Mouse (Mus musculus): ENCODE results near the gene Csk. TPM values are rescaled to one million over a fixed set of nuclear protein-coding genes. Genes with fewer than 3 reads are reported as not detected.
A peak's percentile ranks its signal among the peaks of the same experiment; 100 is the strongest.

The Csk gene
- polyA plus RNA-seq, 1 experiment from 2014 or later = 41.5 TPM

- Histone ChIP-seq H3K36me3 (peaks cover 37% of the 10 kb centered on the region), H3K9me3 (replicated peaks) (no peaks in the 10 kb centered on the region), H3K27ac (replicated peaks) (no peak overlapping the region), H3K27me3 (ENCODE audit: low read depth, poor library complexity, severe bottlenecking) (peaks cover 10% of the 10 kb centered on the region), H3K4me1 (peaks cover 91% of the 10 kb centered on the region), H3K4me3 (no peak overlapping the region)
- no peak for DNase-seq (ENCODE audit: low spot score)
- 92% methylated on average over 13 of the region's 13 CpGs for WGBS
These were observed 11.5 kb downstream of the Csk start for GRCm38 (mm10) chr9:57641775-57642550.

DNA sequence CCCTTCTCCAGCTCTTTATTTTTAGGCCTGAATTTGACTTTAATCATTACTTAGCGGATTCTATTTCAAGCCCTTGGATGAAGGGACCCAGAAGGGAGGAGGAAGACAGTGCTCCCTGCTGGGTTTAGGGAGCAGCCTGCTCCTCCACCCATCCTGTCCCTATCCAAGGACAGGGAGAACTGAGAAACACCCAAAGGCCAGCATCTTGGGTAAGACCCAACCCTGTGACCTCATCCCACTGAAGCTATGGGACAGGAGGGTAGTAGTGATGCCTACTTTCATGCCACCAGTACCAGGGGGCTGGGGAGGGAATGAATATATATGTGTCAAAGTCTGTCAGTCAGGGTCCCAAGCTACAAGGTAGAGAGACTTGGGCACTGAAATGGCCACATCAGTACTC, 12.4 kb downstream of the Csk start:
- peaks cover 1% of the 10 kb centered on the region; the same call in 1 of the 2 replicates for H3K27me3 ChIP-seq (ENCODE audit: low read depth, poor library complexity, severe bottlenecking)
- 61% methylated on average over 1 of the region's 1 CpGs for WGBS
- no peak overlapping the region for H3K4me3 ChIP-seq
- no peaks in the 10 kb centered on the region for H3K9me3 ChIP-seq (replicated peaks)
- H3K36me3 ChIP-seq = peaks cover 44% of the 10 kb centered on the region
- H3K4me1 ChIP-seq = peaks cover 87% of the 10 kb centered on the region
- DNase-seq (ENCODE audit: low spot score) = no peak
- no peak overlapping the region for H3K27ac ChIP-seq (replicated peaks)

GRCm38 (mm10) chr9:57640384-57640783, 13.0 kb downstream of the Csk start:
- H3K27ac ChIP-seq (replicated peaks) = peak overlapping the region; percentile 46
- H3K27me3 ChIP-seq (ENCODE audit: low read depth, poor library complexity, severe bottlenecking) = no peaks in the 10 kb centered on the region
- 29% methylated on average over 15 of the region's 15 CpGs for WGBS
- peaks cover 46% of the 10 kb centered on the region for H3K36me3 ChIP-seq
- no peak for DNase-seq (ENCODE audit: low spot score)
- H3K9me3 ChIP-seq (replicated peaks) = no peaks in the 10 kb centered on the region
- peaks cover 80% of the 10 kb centered on the region for H3K4me1 ChIP-seq
- H3K4me3 ChIP-seq = peak overlapping the region; percentile 23; the same call in 1 of the 2 replicates

DNA sequence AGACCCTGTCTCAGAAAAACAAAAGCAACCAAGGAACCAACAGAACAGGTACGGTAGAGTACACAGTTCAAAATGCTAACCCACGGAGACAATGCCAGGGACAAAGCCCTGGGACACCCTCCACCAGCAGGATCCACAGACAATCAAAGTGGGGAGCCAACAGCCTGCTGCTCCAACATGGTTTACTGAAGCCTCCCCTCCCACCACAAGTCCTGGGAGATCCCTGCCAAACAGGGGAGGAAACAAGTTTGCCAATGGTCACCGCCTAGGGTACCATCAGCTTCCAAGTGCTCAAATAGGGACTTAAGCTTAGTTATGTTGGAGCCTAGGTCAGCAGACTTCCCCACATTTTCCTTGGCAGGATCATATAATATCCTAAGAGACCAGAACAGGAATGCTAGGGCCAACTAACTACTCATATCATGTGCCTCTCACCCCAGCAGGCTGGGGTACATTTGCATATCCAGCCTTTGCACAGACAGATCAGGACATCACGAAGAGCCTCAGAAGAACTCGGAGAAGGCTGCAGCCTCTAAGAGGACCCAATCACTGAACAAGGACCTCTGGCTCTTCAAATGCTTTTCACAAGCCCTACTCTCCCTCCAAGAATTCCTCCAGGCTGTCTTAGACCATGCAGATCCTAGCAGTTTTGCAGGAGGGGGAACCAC, 13.6 kb downstream of the Csk start:
- no peaks in the 10 kb centered on the region for H3K9me3 ChIP-seq (replicated peaks)
- H3K27me3 ChIP-seq (ENCODE audit: low read depth, poor library complexity, severe bottlenecking) = no peaks in the 10 kb centered on the region
- peaks cover 51% of the 10 kb centered on the region for H3K36me3 ChIP-seq
- peaks cover 76% of the 10 kb centered on the region for H3K4me1 ChIP-seq
- peak overlapping the region; percentile 23; the same call in 1 of the 2 replicates for H3K4me3 ChIP-seq
- WGBS = 81% methylated on average over 5 of the region's 5 CpGs
- no peak for DNase-seq (ENCODE audit: low spot score)
- peak overlapping the region; percentile 58 for H3K27ac ChIP-seq (replicated peaks)

DNA sequence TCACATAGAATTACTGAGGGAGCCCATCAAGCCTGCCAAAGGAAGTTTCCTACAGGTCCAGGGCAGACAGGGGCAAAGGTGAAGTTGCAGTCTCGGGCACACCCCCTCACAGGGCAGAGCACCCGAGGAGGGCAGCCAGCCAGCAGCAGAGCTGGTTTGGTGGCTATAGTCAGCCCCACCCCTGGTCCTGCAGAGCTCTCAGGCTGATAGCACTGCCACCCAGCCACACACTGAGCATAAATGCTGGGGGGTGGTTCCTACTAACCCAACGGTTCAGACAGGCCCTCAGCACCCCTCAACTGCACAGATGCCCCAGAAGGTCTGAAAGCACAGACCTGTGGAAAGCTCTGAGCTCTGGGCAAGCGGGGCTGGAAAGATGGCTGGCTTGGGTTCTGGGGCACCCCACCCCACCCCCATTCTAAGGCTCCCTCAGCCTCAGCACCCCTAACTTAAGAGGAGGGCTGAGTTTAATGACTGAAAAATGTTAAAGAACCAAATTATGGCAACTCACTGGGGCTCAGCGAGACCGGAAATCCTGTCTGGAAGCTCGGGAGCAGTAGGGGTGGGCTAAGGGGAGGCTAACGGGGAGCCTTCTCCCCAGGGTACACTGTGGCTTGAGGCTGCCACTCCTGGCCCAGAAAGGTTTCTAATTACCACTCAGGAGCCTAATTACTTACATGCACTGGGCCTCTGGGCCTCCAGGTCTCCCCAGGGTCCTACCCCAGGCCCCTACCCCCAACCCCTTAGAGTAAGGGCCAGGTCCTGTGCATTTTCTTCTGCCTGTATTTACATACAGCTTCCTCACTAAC, 14.6 kb downstream of the Csk start:
- Histone ChIP-seq H3K9me3 (replicated peaks) (no peaks in the 10 kb centered on the region), H3K27ac (replicated peaks) (peak overlapping the region; percentile 58), H3K27me3 (ENCODE audit: low read depth, poor library complexity, severe bottlenecking) (no peaks in the 10 kb centered on the region), H3K4me3 (peak overlapping the region; percentile 10; the same call in 1 of the 2 replicates), H3K4me1 (peaks cover 72% of the 10 kb centered on the region), H3K36me3 (peaks cover 51% of the 10 kb centered on the region)
- DNase-seq (ENCODE audit: low spot score) = no peak
- 63% methylated on average over 8 of the region's 8 CpGs for WGBS

GRCm38 (mm10) chr9:57637741-57638322, 15.6 kb downstream of the Csk start:
- 71% methylated on average over 6 of the region's 6 CpGs for WGBS
- 0 out of 2 replicates have a peak overlapping the region, but pooled peaks have one; percentile 29 for H3K27ac ChIP-seq (replicated peaks)
- H3K27me3 ChIP-seq (ENCODE audit: low read depth, poor library complexity, severe bottlenecking) = no peaks in the 10 kb centered on the region
- no peak overlapping the region for H3K4me3 ChIP-seq
- no peak for DNase-seq (ENCODE audit: low spot score)
- peaks cover 53% of the 10 kb centered on the region for H3K36me3 ChIP-seq
- no peaks in the 10 kb centered on the region for H3K9me3 ChIP-seq (replicated peaks)
- H3K4me1 ChIP-seq = peaks cover 66% of the 10 kb centered on the region

- no peak for DNase-seq (ENCODE audit: low spot score)
- H3K4me3 ChIP-seq = no peak overlapping the region
- no peak overlapping the region for H3K27ac ChIP-seq (replicated peaks)
- peaks cover 61% of the 10 kb centered on the region for H3K4me1 ChIP-seq
- no peaks in the 10 kb centered on the region for H3K27me3 ChIP-seq (ENCODE audit: low read depth, poor library complexity, severe bottlenecking)
- 88% methylated on average over 3 of the region's 3 CpGs for WGBS
- H3K36me3 ChIP-seq = peaks cover 53% of the 10 kb centered on the region
- no peaks in the 10 kb centered on the region for H3K9me3 ChIP-seq (replicated peaks)
These were observed 16.2 kb downstream of the Csk start for GRCm38 (mm10) chr9:57637272-57637671.

- no peak overlapping the region for H3K27ac ChIP-seq (replicated peaks)
- no peak for DNase-seq (ENCODE audit: low spot score)
- no peak overlapping the region for H3K4me3 ChIP-seq
- 54% methylated on average over 4 of the region's 4 CpGs for WGBS
- H3K36me3 ChIP-seq = peaks cover 71% of the 10 kb centered on the region
- no peaks in the 10 kb centered on the region for H3K27me3 ChIP-seq (ENCODE audit: low read depth, poor library complexity, severe bottlenecking)
- peaks cover 24% of the 10 kb centered on the region for H3K4me1 ChIP-seq
- no peaks in the 10 kb centered on the region for H3K9me3 ChIP-seq (replicated peaks)
These were observed 19.9 kb downstream of the Csk start for GRCm38 (mm10) chr9:57633481-57634024.

GRCm38 (mm10) chr9:57629118-57629874, 24.1 kb downstream of the Csk start:
- WGBS = 72% methylated on average over 14 of the region's 14 CpGs
- Histone ChIP-seq H3K4me1 (peaks cover 15% of the 10 kb centered on the region), H3K27ac (replicated peaks) (no peak overlapping the region), H3K27me3 (ENCODE audit: low read depth, poor library complexity, severe bottlenecking) (no peaks in the 10 kb centered on the region), H3K36me3 (peaks cover 93% of the 10 kb centered on the region), H3K4me3 (no peak overlapping the region), H3K9me3 (replicated peaks) (no peaks in the 10 kb centered on the region)
- DNase-seq (ENCODE audit: low spot score) = peak; percentile 74

- Histone ChIP-seq H3K4me1 (peaks cover 10% of the 10 kb centered on the region), H3K36me3 (peaks cover 99% of the 10 kb centered on the region), H3K27ac (replicated peaks) (no peak overlapping the region), H3K4me3 (no peak overlapping the region), H3K27me3 (ENCODE audit: low read depth, poor library complexity, severe bottlenecking) (no peaks in the 10 kb centered on the region), H3K9me3 (replicated peaks) (no peaks in the 10 kb centered on the region)
- DNase-seq (ENCODE audit: low spot score) = no peak
- WGBS = 95% methylated on average over 12 of the region's 12 CpGs
These were observed 24.7 kb downstream of the Csk start for GRCm38 (mm10) chr9:57628717-57629116.

DNA sequence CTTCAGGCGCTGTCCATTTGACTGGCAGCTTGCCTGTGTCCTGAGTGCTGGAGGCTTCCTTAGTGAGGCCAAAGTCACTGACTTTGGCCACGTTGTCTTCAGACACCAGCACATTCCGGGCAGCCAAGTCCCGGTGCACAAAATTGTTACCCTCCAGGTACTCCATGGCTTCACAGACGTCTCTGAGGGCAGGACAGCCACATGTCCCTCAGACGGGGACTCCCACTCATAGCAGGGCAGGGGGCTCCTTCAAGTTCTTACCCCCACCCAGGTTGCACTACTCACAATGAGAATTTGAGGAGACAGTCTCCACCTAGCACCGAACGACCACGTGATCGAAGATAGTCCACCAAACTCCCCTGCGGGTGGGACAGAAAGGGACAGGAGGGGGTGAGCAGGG, 25.5 kb downstream of the Csk start:
- no peaks in the 10 kb centered on the region for H3K27me3 ChIP-seq (ENCODE audit: low read depth, poor library complexity, severe bottlenecking)
- H3K9me3 ChIP-seq (replicated peaks) = no peaks in the 10 kb centered on the region
- DNase-seq (ENCODE audit: low spot score) = no peak
- no peak overlapping the region for H3K4me3 ChIP-seq
- H3K27ac ChIP-seq (replicated peaks) = no peak overlapping the region
- H3K36me3 ChIP-seq = peaks cover 91% of the 10 kb centered on the region
- peaks cover 6% of the 10 kb centered on the region for H3K4me1 ChIP-seq
- 94% methylated on average over 11 of the region's 11 CpGs for WGBS
